Mouse (Mus musculus): ENCODE results near the gene Cnih3.

DNA sequence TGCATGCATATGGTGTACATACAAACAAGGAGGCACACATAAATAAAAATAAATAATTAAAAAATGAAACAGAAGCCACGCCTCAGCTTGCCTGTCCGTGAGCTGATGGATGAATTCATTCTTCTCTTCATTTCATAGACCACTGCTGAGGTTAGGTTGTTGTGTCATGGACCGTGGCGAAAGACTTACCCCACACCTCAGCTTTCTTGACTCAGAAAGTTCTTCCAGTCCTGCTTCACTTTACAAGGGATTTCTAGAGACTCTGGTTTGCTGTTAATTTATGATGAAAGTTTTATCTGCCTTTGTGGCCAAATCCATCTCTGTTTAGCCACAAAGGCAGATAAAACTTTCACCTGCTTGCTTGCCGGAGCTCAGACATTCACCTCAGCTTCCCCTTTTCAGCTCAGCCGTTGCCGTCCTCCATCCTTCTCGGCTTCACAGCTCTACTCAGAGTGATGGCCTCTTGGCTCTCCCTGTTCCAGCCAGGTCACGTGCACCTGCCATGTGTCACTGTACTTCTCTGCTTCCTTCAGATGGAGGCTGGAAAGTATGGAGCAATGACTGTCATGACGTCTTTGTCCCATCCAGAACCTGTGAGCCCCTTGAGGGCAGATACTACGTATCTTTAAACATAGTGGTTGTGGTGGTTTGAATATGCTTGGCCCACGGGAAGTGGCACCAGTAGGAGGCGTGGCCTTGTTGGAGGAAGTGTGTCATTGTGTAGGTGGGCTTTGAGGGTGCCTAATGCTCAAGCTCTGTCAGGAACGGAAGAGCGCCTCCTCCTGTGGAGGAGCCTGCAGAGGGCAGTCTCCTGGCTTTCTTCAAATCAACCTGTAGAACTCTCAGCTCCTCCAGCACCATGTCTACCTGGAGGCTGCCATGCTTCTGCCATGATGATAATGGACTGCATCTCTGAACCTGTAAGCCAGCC, 40.0 kb upstream of the Cnih3 start:
- TF ChIP-seq CTCF (IDR thresholded peaks at IDR 0.05; ENCODE audit: control insufficient read depth, insufficient read depth, low read length) (no peak), POLR2A (IDR thresholded peaks at IDR 0.05; ENCODE audit: borderline replicate concordance, control insufficient read depth, low read depth, low read length) (no peak)

Data from bone marrow, adult 2 months (tissue).